Mouse (Mus musculus) cortical plate, adult 2 months (tissue): Measurements from ENCODE around the gene Ppih.
"Not testable (repeated sequence)": the region's sequence is repeated elsewhere in the genome, so short reads cannot be mapped to it uniquely, and the experiment has no call there.

Experiments
- CTCF ChIP-seq: fragments of 200-500 bp; IDR thresholded peaks from 2 replicates; pipeline ENCODE4 v1.5.1; 2011; ENCODE audit warnings: mild to moderate bottlenecking, control low read depth, low read length; ENCODE audit not compliant: insufficient read depth; ENCODE audit errors: extremely low read depth
- POLR2A ChIP-seq: fragments of 200-500 bp; IDR thresholded peaks from 2 replicates; pipeline ENCODE4 v1.6.1; 2011; ENCODE audit warnings: mild to moderate bottlenecking, low read length, control low read depth; ENCODE audit not compliant: insufficient read depth; ENCODE audit errors: extremely low read depth

DNA sequence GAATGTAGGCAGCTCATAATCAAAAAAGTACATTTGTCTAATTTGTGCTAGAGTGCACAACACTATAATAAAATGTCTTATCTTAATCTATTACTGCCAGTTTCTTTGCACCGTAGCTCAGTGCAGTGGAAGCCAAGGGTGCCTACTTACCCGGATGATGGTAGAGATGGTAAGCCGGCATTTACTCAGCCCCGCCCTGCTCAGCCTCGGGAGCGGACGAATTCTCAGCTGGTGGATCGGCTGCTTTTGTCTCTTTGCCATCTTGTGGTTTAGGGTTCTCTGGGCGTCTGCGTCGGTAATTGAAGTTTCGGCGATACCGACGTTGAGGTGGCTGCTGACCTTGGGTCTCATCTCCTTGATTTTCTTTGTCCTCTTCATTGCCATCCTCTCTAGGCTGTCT is 41.6 kb downstream of the Ppih start:
- TF ChIP-seq CTCF, POLR2A: not testable (repeated sequence)
